Mouse (Mus musculus): Measurements from ENCODE around the gene Fam149b.
"Not testable (repeated sequence)": the region's sequence is repeated elsewhere in the genome, so short reads cannot be mapped to it uniquely, and the experiment has no call there.

The Fam149b gene

GRCm38 (mm10) chr14:20347991-20348541 lies at the start of gene Fam149b, which contains the start of gene Ecd:
Gene Fam149b (plus strand): TSS chr14:20348162.
Gene Ecd (minus strand): TSS chr14:20348121.
- peak; percentile 91 to 94 for DNase-seq (ENCODE audit: low spot score in 2 of 2)

GRCm38 (mm10) chr14:20305085-20305484 lies 42.9 kb upstream of the Fam149b start:
- DNase-seq (ENCODE audit: low spot score in 2 of 2), result not testable (repeated sequence)

GRCm38 (mm10) chr14:20315137-20315536 lies 32.8 kb upstream of the Fam149b start:
- DNase-seq (ENCODE audit: low spot score in 2 of 2), result no peak

DNA sequence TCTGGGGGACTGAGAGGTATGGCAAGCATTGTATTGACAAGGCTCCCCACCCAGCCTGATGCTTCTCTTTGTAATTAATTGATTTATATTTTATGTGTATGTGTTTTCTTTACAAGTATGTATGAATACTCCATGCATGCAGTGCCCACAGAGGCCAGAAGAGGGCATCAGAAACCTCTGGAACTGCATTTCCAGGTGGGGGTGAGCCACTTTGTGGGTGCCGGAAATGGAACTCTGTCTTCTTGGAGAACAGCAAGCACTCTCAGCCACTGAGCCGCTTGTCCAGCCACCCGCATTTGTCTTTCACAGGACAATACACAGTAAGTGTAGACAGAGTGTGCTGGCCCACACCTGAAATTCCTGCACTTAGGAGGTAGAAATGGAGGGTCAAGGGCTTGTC lies 28.5 kb upstream of the Fam149b start:
- DNase-seq (ENCODE audit: low spot score in 2 of 2), result no peak

GRCm38 (mm10) chr14:20324196-20324595 lies 23.8 kb upstream of the Fam149b start:
- DNase-seq (ENCODE audit: low spot score in 2 of 2), result no peak

GRCm38 (mm10) chr14:20328474-20328873 lies 19.5 kb upstream of the Fam149b start:
- DNase-seq (ENCODE audit: low spot score in 2 of 2), result no peak

- DNase-seq (ENCODE audit: low spot score in 2 of 2), result no peak
Measured at GRCm38 (mm10) chr14:20331316-20331715, 16.6 kb upstream of the Fam149b start.

DNA sequence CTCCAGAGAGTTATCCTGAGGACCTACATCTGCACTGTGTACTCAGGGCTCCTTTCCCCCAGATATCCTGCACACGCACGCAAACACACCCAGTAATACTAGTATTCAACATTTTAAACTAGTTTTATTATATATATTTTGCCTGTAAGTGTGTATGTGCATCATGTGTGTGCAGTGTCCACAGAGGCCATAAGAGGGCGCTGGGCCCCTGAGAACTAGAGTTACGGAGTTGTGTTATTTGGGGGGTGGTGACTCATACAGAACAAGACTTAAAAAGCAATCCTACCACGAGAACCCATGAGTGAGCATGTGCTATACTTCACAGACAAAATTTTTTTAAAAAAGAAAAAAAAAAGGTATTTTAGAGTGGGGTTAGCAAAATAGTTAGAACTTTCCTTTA lies 8.5 kb upstream of the Fam149b start:
- DNase-seq (ENCODE audit: low spot score in 2 of 2), result no peak

DNA sequence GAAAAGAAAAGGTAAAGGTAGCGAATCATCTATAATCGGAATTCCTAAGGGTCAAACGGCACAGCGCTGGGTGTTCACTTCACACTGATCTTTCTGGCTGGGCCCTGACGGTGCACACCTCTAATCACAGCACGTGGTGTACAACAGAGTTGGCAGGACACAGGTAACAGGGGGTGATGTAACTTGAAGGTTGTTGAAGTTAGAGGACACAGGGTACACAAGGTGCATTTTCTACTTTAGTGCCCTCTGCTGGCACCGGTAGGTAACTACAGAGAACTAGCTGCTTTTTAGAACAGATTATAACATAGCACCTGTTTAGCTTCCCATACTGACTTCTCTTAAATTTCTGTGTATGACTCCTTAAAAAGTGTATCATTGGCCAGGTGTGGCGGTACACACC lies 7.8 kb upstream of the Fam149b start:
- DNase-seq (ENCODE audit: low spot score in 2 of 2), result peak in 1 of 2 experiments; percentile 13

DNA sequence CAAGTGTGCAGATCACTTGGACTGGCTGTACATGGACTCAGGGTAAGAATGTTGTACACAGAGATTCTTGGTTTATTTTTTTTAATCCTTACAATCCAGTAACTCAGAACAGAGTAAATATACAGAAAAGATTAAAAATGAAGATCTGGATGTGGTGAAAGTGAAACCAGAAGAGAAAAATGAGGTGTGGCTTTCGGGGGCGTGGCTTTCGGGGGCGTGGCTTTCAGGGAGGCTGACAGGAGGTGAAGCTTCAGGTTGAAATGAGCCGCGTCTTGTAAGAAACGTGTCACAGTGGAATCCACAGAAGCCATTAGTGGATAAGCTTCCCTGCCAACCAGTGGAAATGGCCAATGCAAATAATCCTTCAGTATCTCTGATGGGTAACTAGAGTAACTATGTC lies 7.1 kb upstream of the Fam149b start:
- DNase-seq (ENCODE audit: low spot score in 2 of 2), result no peak

- no peak for DNase-seq (ENCODE audit: low spot score in 2 of 2)
Measured at GRCm38 (mm10) chr14:20345885-20346284, 2.1 kb upstream of the Fam149b start.

- no peak for DNase-seq (ENCODE audit: low spot score in 2 of 2)
Measured at GRCm38 (mm10) chr14:20347441-20347990, 446 bp upstream of the Fam149b start.

- DNase-seq (ENCODE audit: low spot score in 2 of 2), result no peak
Measured at GRCm38 (mm10) chr14:20363230-20363629, 15.3 kb downstream of the Fam149b start.

DNA sequence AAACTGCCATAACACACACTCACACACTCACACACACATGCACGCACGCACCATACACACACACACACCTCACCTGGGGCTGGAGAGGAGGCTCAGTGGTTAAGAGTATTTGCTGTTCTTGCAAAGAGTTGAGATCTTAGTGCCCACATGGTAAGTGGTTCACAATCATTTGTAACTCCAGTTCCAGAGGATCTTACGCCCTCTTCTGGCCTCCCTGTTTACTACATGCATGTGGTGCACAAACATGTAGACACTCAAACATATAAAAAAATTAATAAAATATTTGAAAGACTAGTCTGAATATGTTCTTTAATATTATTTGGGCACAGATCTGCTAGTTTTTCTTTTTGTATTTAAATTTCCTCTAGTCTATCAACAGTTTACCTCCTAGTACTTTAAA lies 20.3 kb downstream of the Fam149b start:
- no peak for DNase-seq (ENCODE audit: low spot score in 2 of 2)

DNA sequence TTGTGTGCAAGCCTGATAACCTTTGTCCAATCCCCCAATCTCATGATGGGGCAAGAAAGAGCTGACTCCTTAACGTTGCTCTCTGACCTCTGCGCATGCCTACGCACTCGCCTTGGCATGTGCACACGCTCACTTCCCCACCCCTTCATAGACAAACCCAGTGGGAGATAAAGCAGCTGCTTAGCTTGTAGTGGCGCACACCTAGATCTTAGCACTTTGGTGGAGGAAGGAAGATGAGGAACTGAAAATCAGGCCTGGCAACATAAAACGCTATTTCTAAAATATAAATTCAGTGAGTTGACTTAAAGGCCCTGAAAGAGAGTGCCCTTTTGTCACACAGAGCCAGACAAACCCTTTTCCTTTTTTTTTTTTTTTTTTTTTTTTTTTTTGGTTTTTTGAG lies 22.8 kb downstream of the Fam149b start:
- DNase-seq (ENCODE audit: low spot score in 2 of 2), result no peak

DNA sequence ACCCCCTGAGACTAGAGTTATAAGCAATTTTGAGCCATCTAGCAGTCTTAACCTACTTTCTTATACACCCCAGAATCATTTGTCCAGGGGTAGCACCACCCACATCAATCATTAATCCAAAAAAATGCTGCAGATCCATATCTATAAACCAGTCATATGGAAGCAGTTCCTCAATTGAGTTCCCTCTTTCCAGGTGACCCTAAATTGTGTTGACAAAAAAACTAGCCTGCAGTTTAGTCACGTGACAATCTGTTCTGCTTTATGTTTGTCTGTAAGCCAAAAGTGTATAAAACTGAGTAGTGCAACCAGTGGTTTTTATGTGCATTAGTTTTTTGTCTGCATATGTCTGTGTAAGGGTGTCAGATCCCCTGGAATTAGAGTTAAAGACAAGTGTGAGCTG lies 23.9 kb downstream of the Fam149b start:
- DNase-seq (ENCODE audit: low spot score in 2 of 2), result no peak

DNA sequence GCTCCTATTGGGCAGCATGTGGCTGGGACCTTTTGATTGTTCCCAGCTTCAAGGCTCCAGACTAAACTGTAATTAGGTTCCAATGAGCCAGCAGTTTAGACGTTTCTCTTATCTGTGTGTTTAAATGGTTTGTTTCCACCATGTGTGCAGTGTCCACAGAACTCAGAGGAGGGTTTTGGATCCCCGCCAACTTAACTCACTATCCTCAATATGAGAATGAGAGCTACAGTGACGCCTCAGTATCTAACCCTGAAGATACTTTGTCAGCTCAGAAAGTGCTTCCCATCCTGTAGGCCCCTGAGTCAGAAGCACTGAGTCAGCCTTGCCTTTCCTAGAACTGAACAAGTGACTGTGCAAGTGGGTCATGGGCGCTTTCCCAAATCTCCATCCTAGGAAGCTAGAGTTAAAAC lies 29.2 kb downstream of the Fam149b start:
- no peak for DNase-seq (ENCODE audit: low spot score in 2 of 2)

DNA sequence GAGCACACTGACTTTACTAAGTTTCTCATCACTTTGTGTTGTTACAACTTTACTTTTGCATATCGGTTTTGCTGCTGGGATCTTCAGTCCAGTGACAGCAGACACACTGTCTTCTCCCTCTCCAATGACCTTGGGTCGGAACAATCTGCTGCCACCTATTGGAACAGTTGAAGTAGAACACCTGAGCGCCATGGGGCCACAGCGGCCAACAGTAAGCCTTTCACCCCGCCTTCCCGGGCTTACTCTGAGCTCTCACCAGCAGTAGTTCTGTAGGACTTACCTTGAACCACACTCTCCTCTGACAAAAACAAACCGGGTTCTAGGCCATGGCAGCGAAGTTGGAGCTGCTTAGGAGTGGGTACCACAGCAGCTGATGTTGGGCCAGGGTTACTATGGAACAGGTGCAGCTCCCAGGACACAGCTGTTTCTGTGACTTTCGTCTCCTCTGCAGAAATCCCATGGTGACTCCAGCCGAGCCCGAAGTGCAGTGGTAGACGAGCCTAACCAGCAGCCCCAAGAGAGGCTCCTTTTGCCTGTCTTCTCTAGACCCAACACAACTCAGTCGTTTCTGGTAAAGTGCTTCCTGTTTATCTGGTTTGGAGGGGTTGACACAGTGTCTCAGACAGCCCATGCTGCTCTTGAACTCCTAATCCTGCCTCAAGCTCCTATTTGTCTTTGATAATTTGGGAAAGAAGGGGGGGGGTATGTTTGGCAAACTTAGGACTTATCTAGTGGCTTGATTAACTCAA lies 30.5 kb downstream of the Fam149b start:
- peak; percentile 18 to 28 for DNase-seq (ENCODE audit: low spot score in 2 of 2)

DNA sequence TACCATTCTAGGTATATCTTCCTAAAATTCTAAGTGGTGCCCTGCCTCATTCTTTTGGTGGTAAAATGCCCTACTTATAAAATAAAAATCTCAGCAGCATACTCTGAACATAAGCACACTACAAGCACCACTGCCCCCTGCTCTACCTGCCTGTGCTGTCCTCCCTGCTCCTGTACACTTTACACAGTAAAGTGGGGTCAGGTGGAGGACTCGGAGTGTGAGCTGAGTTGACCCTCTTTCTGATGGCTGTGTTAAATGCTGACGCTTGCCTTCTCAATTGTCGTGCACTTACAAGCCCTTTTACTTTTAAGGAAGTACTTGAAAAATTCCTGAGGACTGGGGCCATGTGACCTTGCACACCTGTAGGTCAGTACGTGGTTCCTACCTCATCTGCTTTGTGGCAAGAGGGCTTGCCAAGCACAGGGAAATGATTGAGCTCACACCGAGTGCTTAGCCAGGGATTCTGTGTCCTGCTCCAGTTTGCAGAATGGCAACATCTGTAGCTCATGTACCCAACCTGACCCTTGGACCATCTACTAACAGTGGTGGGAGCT lies 31.2 kb downstream of the Fam149b start:
- no peak for DNase-seq (ENCODE audit: low spot score in 2 of 2)

DNA sequence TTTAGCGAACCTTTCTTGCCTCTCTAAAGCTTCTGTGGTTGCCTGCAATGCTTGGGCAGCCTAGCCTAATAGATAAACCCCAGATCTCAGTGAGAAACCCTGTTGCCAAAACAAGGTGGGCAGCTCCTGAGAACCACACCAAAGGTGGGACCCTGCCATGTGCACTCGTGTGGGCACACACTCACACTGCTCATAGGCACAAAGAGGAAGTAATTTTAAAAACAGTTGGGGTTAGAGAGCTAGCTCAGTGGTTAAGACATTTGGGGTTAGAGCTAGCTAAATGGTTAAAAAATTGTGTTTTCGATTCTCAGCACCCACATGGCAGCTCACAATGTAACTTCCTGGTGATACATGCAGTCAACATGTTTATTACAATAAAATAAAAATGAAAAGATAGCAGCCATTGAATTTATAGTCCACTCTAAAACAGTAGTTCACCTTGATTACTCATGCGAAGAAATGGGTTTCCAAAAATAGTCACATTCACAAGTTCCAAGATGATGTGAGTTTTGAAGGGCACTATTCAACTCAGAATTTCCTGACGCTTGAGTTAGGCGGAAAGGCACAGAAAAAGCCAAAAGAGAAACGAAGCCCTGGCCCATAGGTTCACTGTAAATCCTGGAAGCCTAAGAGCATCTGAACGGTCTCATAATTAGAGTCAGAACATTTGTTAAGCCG lies 31.9 kb downstream of the Fam149b start:
- DNase-seq (ENCODE audit: low spot score in 2 of 2), result no peak

DNA sequence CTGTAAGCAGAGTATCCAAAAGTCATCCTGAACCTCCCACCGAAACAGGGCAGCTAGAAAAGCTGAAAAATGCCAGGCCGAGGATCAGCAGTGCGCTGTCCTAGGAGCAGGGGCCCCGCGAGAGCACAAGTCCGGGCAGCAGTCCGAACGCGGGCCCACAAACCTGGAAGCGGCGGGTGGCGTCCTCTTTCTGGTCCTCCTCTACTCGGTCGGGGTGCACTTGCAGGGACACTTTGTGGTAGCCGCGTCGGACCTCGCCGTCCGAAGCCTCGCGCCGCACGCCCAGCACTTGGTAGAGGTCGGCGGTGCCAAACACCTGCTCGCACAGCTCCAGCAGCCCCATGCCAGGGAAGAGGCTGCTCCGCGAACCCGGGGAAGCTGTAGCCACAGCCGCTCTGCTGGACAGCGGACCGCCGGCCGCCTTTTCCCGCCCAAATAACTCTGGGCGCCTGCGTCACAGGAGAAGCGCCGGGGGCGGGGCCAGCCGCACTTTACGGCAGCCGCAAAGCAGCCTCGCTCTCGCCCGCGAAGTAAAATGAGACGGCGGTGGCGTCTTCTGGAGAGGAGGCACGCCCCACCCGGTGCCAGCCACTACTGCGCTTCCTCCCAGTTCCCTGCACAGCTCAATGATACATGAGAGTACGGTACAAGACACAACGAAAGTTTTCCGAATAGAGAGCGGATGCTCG lies 40.6 kb downstream of the Fam149b start, which contains the start of gene Dnajc9:
Gene Dnajc9 (minus strand): TSS at position 470 of the 689 bp plus-strand sequence.
- DNase-seq (ENCODE audit: low spot score in 2 of 2), result peak; percentile 88 to 94
